Mouse (Mus musculus) testis, adult 2 months (tissue): ENCODE measurements around the gene Taf9b.

ENCODE experiments used
- CTCF ChIP-seq: fragments of 200-500 bp; IDR thresholded peaks from 2 replicates; pipeline ENCODE4 v1.5.1; 2012; ENCODE audit warnings: low read depth, mild to moderate bottlenecking, inconsistent platforms, low read length, moderate library complexity; ENCODE audit not compliant: control insufficient read depth, insufficient read depth, insufficient replicate concordance
- POLR2A ChIP-seq: fragments of 200-500 bp; IDR thresholded peaks from 2 replicates; pipeline ENCODE4 v1.6.1; 2012; ENCODE audit warnings: low read depth, mild to moderate bottlenecking, inconsistent platforms, low read length, moderate library complexity; ENCODE audit not compliant: control insufficient read depth

- no peak for TF ChIP-seq CTCF
- TF ChIP-seq POLR2A, result no peak
These were observed 49.2 kb downstream of the Taf9b start for GRCm38 (mm10) chrX:106171853-106172154.
